Mouse (Mus musculus) liver, embryonic 14.5 days (tissue): Measurements from ENCODE around the gene Ston1. TPM values are rescaled to one million over a fixed set of nuclear protein-coding genes. Genes with fewer than 3 reads are reported as not detected.

ENCODE experiments used
- ATAC-seq: fragments of 200-750 bp; cut with Nextera tagmentation; 2 replicates; pipeline ENCODE4 v1.8.0; 2017; ENCODE audit warnings: moderate number of reproducible peaks, mild to moderate bottlenecking, moderate library complexity; ENCODE audit not compliant: insufficient read depth
- DNase-seq, 3 experiments: peaks; one replicate each; pipeline ENCODE4 v3.0.0-alpha.2; 2012 to 2013; ENCODE audit warnings: low read depth in 3 of 3, low spot score in 3 of 3
- H3K27ac ChIP-seq: fragments of 300-500 bp; sonication (generic); 2 replicates; pipeline ENCODE4 v1.5.1; 2014; ENCODE audit warnings: moderate library complexity, mild to moderate bottlenecking, control low read depth, inconsistent platforms
- H3K27me3 ChIP-seq: fragments of 300-500 bp; sonication (generic); 2 replicates; pipeline ENCODE4 v1.6.1; 2014; ENCODE audit warnings: mild to moderate bottlenecking, low read length, moderate library complexity; ENCODE audit not compliant: control insufficient read depth, insufficient read depth
- H3K36me3 ChIP-seq: fragments of 300-500 bp; sonication (generic); replicated peaks from 2 replicates; pipeline ENCODE4 v1.6.1; 2014; ENCODE audit warnings: low read depth; ENCODE audit not compliant: control insufficient read depth, insufficient read depth
- H3K4me1 ChIP-seq, 2 experiments: fragments of 200-500 bp in 1 of 2; fragments of 300-500 bp in 1 of 2; sonication (generic) in 1 of 2; replicated peaks; 2 replicates each; pipeline ENCODE4 v1.6.1; 2012 to 2014; ENCODE audit warnings: antibody characterized with exemption in 1 of 2, inconsistent platforms in 1 of 2, low read length in 1 of 2; ENCODE audit not compliant: control insufficient read depth in 2 of 2, insufficient read depth in 2 of 2
- H3K4me2 ChIP-seq: fragments of 300-500 bp; sonication (generic); 2 replicates; pipeline ENCODE4 v1.6.1; 2014; ENCODE audit warnings: low read depth, mild to moderate bottlenecking, control low read depth, moderate library complexity
- H3K4me3 ChIP-seq, 2 experiments: fragments of 200-500 bp in 1 of 2; fragments of 300-500 bp in 1 of 2; sonication (generic) in 1 of 2; 2 replicates each; pipeline ENCODE4 v1.5.1; 2012 to 2014; ENCODE audit warnings: low read depth in 2 of 2, low read length in 2 of 2, mild to moderate bottlenecking in 2 of 2, control low read depth in 1 of 2, inconsistent platforms in 1 of 2, moderate library complexity in 1 of 2; ENCODE audit not compliant: insufficient read depth in 1 of 2
- H3K9ac ChIP-seq: fragments of 300-500 bp; sonication (generic); replicated peaks from 2 replicates; pipeline ENCODE4 v1.6.1; 2014; ENCODE audit warnings: mild to moderate bottlenecking, control low read depth, moderate library complexity
- H3K9me3 ChIP-seq: fragments of 300-500 bp; sonication (generic); 2 replicates; pipeline ENCODE4 v1.6.1; 2016; ENCODE audit warnings: low read length, mixed read lengths; ENCODE audit not compliant: control insufficient read depth
- CTCF ChIP-seq: IDR thresholded peaks from 2 replicates; pipeline ENCODE4 v1.5.1; 2016; ENCODE audit warnings: antibody characterized with exemption, low read depth, control low read depth
- EP300 ChIP-seq: IDR thresholded peaks from 2 replicates; pipeline ENCODE4 v1.6.1; 2016; ENCODE audit warnings: antibody characterized with exemption, low read depth
- WGBS: fragments of 180-500 bp; shearing (Covaris S2); extraction: QIAGEN DNeasy Blood & Tissue Kit; methylation state at CpG from one replicate; pipeline ENCODE4 v1.1.7; 2014; ENCODE audit not compliant: insufficient replicate concordance; 5-methylcytosine and 5-hydroxymethylcytosine counted together
- polyA plus RNA-seq, 2 experiments: library from polyadenylated mRNA; depleted of rRNA in 1 of 2; stranded (reverse) in 1 of 2; unstranded in 1 of 2; fragments of >200 nt; fragmentation: Nextera tagmentation in 1 of 2; extraction: Ambion mirVana in 1 of 2; gene quantifications; 2 replicates each; pipeline versions ENCODE4 v1.2.1 to v1.2.3; 2012 to 2014

Gene Ston1
- polyA plus RNA-seq, 2 experiments = 1.2 to 1.9 TPM

DNA sequence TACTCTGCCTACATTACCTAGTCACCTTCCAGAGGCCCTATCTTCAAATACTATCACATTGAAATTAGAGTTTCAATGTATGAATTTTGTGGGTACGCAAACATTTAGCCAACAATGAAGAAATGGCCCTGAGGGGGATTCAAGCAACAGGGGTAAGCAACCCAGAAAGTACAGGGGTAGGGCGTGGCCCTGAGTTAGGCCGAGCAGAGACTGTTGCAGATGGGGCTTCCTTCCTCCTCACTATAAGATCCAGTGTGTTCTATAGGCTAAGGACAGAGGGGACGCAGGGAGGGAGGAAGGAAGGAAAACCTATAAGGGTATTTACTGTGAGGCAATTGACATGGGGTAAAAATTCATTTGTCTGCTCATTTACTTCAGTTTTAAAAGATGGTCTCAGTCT lies 26.9 kb downstream of the Ston1 start:
- Histone ChIP-seq H3K9me3 (no peaks in the 10 kb centered on the region), H3K27me3 (no peaks in the 10 kb centered on the region), H3K36me3 (no peaks in the 10 kb centered on the region), H3K4me1 (peaks cover 0 to 2% of the 10 kb centered on the region in 2 experiments; a peak in 2 of 4 replicates), H3K4me3 (no peak overlapping the region), H3K9ac (no peak overlapping the region), H3K27ac (no peak overlapping the region), H3K4me2 (no peak overlapping the region)
- 58% methylated on average over 4 of the region's 4 CpGs for WGBS
- no peak for TF ChIP-seq CTCF
- no peak for TF ChIP-seq EP300
- no peak for DNase-seq
- no peak for ATAC-seq

DNA sequence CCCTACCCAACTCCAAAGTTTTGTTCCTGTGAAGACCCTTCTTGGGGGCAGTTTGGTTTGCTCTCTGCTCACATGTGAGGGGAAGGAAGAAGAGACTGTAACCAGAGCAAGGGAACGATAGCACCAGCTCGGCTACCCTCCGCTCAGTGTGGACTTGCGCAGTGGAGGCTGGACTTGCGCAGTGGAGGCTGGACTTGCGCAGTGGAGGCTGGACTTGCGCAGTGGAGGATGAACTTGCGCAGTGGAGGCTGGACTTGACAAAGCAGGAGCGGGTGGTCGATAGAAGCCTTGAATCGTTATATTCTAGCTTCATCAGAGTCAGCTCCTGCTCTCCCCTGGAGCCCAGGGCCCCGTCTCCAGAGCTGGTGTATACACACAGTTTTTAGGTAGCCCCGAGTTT lies 27.9 kb downstream of the Ston1 start:
- H3K4me1 ChIP-seq = peaks cover 0 to 4% of the 10 kb centered on the region in 2 experiments; a peak in 2 of 4 replicates
- no peak overlapping the region for H3K9ac ChIP-seq
- DNase-seq (no peak), ATAC-seq (no peak)
- TF ChIP-seq EP300 (no peak), CTCF (no peak)
- no peak overlapping the region for H3K4me2 ChIP-seq
- no peaks in the 10 kb centered on the region for H3K27me3 ChIP-seq
- 82% methylated on average over 13 of the region's 13 CpGs for WGBS
- no peaks in the 10 kb centered on the region for H3K9me3 ChIP-seq
- no peak overlapping the region for H3K27ac ChIP-seq
- H3K36me3 ChIP-seq = no peaks in the 10 kb centered on the region
- H3K4me3 ChIP-seq = no peak overlapping the region

DNA sequence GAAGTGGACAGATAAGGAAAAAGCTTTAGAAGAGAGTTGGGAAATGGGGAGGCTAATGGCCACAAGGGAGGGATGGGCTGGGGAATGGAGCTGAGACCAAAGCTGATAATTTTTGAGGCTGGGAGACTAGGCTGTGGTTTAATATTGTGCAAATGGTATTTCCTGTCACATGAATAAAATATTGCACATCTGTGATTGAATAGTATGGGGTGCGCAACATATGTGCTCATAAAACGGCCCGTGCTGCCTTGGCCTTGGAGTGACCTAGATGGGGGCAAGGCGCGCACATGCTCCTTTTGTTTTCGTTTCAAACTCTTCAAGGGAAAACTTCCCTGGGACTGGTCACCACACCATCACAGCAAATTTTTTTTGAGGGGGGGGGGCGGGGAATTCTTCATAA lies 28.4 kb downstream of the Ston1 start:
- WGBS = 68% methylated on average over 7 of the region's 7 CpGs
- Histone ChIP-seq H3K4me1 (peaks cover 0 to 4% of the 10 kb centered on the region in 2 experiments; a peak in 2 of 4 replicates), H3K9ac (no peak overlapping the region), H3K4me2 (no peak overlapping the region), H3K9me3 (no peaks in the 10 kb centered on the region), H3K27ac (no peak overlapping the region), H3K36me3 (no peaks in the 10 kb centered on the region), H3K27me3 (no peaks in the 10 kb centered on the region), H3K4me3 (no peak overlapping the region)
- DNase-seq = no peak
- no peak for ATAC-seq
- TF ChIP-seq CTCF (no peak), EP300 (no peak)

DNA sequence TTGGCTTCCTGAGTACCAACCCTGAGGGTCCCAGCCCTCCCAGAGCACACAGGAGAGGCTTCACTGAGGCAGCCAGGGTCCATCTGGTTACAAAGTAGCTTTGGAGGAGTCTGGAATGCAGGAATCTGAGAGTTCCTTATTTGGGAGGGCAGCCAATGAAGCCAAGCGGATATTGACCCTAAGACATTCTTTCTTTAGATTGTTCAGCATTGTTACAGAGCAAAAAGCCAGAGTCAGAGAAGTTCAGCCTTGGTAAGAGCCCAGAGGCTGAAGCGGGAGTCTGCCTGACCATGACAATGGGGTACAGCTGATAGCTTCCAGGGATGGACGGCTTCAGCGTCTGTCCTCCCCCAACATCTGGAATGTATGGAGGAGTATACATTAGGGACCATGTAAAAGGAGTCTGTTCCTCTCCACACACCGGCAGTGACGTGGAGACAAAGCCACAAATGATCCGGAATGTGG lies 28.9 kb downstream of the Ston1 start:
- ATAC-seq (no peak), DNase-seq (no peak)
- no peak overlapping the region for H3K27ac ChIP-seq
- 56% methylated on average over 7 of the region's 7 CpGs for WGBS
- H3K27me3 ChIP-seq = no peaks in the 10 kb centered on the region
- H3K4me3 ChIP-seq = no peak overlapping the region
- no peaks in the 10 kb centered on the region for H3K9me3 ChIP-seq
- H3K4me1 ChIP-seq = peaks cover 0 to 4% of the 10 kb centered on the region in 2 experiments; a peak in 2 of 4 replicates
- no peak for TF ChIP-seq CTCF
- no peak for TF ChIP-seq EP300
- no peak overlapping the region for H3K9ac ChIP-seq
- H3K36me3 ChIP-seq = no peaks in the 10 kb centered on the region
- no peak overlapping the region for H3K4me2 ChIP-seq

DNA sequence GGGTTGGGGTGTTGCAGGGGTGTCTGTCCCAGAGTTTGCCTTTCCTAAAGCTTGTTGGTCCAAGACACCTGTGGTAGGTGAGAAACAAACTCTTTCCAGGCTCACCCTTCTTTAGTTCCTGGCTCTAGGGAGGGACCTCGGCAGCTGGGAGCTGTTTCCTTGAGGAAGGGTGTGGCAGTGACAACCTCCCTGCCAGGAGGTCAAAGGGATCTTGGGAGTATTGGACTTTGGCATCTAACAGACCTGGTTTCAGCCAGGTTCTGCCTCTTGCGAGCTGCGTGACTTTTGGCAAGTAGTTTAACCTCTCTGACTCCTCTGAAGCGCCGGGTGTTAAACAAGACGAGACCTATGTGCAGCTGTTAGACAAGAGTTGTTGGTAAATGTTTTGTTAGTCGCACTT lies 29.7 kb downstream of the Ston1 start:
- no peak for ATAC-seq
- Histone ChIP-seq H3K4me2 (peak overlapping the region; percentile 15; the same call in 1 of the 2 replicates), H3K4me3 (peak overlapping the region in 1 of 2 experiments; percentile 19; a peak in 2 of 4 replicates)

More for the DNA sequence above, 29.7 kb downstream of the Ston1 start:
- H3K27me3 ChIP-seq = no peaks in the 10 kb centered on the region
- no peak for TF ChIP-seq EP300
- TF ChIP-seq CTCF = no peak
- no peak overlapping the region for H3K27ac ChIP-seq
- H3K9me3 ChIP-seq = no peaks in the 10 kb centered on the region
- DNase-seq = no peak
- no peaks in the 10 kb centered on the region for H3K36me3 ChIP-seq
- no peak overlapping the region for H3K9ac ChIP-seq
- peaks cover 0 to 4% of the 10 kb centered on the region in 2 experiments; a peak in 3 of 4 replicates for H3K4me1 ChIP-seq
- WGBS = 62% methylated on average over 7 of the region's 7 CpGs
